Mouse (Mus musculus) thymus, adult 2 months (tissue): ENCODE measurements around the gene Sgms1.

ENCODE experiments used
- CTCF ChIP-seq: fragments of 200-500 bp; IDR thresholded peaks from 2 replicates; pipeline ENCODE4 v1.5.1; 2012; ENCODE audit warnings: mild to moderate bottlenecking, control low read depth, low read length, moderate library complexity, borderline replicate concordance; ENCODE audit not compliant: control insufficient read depth, poor library complexity, insufficient read depth; ENCODE audit errors: extremely low read depth
- POLR2A ChIP-seq: fragments of 200-500 bp; IDR thresholded peaks from 2 replicates; pipeline ENCODE4 v1.6.1; 2012; ENCODE audit warnings: mild to moderate bottlenecking, low read length, control low read depth, moderate library complexity; ENCODE audit not compliant: control insufficient read depth, poor library complexity, insufficient read depth; ENCODE audit errors: extremely low read depth

DNA sequence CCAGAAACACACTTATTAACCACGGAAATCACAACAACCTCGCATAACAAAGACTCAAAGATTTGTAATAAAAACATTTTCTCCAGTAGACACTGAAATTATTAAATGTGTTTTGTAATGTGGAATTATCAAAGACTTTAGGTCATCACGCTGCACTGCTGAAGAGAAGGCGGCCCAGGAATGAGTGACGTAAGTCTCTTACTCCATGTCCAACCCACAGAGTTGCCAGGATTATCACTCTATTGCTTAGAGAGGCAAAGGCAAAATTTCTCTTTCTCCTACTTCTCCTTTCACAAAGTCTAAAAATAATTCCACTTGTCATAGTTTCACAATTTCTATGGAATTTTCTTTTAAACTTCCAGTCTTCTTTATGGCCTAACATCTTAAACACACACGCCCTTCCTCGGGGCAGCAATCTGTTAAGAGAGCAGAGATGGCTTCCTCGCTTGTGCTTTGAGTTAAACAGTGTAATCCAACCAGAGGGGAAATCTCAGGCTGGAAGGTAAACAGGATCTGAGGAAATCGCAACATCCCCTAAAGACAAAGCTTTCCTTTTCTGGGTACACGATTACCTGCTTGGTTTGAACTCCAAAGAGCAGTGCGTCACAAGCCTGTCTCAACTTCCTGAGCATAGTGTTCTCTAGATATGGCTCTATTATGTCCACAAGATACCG, 207.7 kb downstream of the Sgms1 start:
- TF ChIP-seq CTCF (no peak), POLR2A (no peak)
